Mouse (Mus musculus): Measurements from ENCODE around the gene Gm21915.

Gm21915 gene

GRCm38 (mm10) chr9:40717182-40717874 lies 46.9 kb downstream of the Gm21915 start:
- CTCF ChIA-PET = no interaction called here

- CTCF ChIA-PET = interaction anchor here (0.8 kb wide), 1 partner anchor 26 kb away, joined by 11 read pairs; no protein-coding TSS in a partner anchor
Observed at GRCm38 (mm10) chr9:40717875-40718185, 47.4 kb downstream of the Gm21915 start.

Measured in spleen, embryonic (tissue).